Comparison of ENCODE assay signal across 8 mouse cellular contexts in genomic region chr4:120380811-120381391, GRCm38 (mm10). TPM values are rescaled to one million over a fixed set of nuclear protein-coding genes. Genes with fewer than 3 reads are reported as not detected.
DNase-seq lines count a peak whose midpoint lies in the region; ATAC-seq lines count a peak whose summit lies in the region.

No protein-coding gene starts in this region.

- 10% methylated on average over 7 of the region's 7 CpGs for WGBS in hindbrain, embryonic 11.5 days
- 6% methylated on average over 7 of the region's 7 CpGs for WGBS in lung, embryonic 16.5 days

- no peaks in the 10 kb centered on the region for H3K4me1 ChIP-seq in hindbrain, embryonic 11.5 days (replicated peaks; ENCODE audit: control insufficient read depth, insufficient read depth, low read length)
- H3K4me1 ChIP-seq in lung, embryonic 16.5 days (replicated peaks; ENCODE audit: control insufficient read depth, insufficient read depth, low read length), result no peaks in the 10 kb centered on the region; the same call in 1 of the 2 replicates

- DNase-seq in MEL-GATA-1-ER (ENCODE audit: extremely low read depth, low read depth), result peak; percentile 84
- peak; percentile 87 to 93 for DNase-seq in cerebellum, postnatal 10 days
- DNase-seq in frontal cortex, postnatal 14 days (ENCODE audit: low spot score in 2 of 2), result peak; percentile 55 to 68
- peak; percentile 89 for DNase-seq in hindbrain, embryonic 11.5 days (ENCODE audit: low spot score)
- DNase-seq in layer of hippocampus, adult 9-11 months, result peak; percentile 50
- DNase-seq in ovary, postnatal 14 days (ENCODE audit: low spot score), result peak; percentile 78
- peak; percentile 76 for DNase-seq in urinary bladder, postnatal 14 days (ENCODE audit: low spot score)

- no peak overlapping the region for H3K9ac ChIP-seq in hindbrain, embryonic 11.5 days (ENCODE audit: low read depth, low read length)
- 0 out of 2 replicates have a peak overlapping the region, but pooled peaks have one; percentile 16 for H3K9ac ChIP-seq in lung, embryonic 16.5 days (ENCODE audit: low read length)

- H3K36me3 ChIP-seq in hindbrain, embryonic 11.5 days (ENCODE audit: control insufficient read depth, insufficient read depth, low read length), result no peaks in the 10 kb centered on the region
- H3K36me3 ChIP-seq in lung, embryonic 16.5 days (ENCODE audit: control insufficient read depth, insufficient read depth, low read length), result no peaks in the 10 kb centered on the region

- no peak overlapping the region for H3K4me2 ChIP-seq in hindbrain, embryonic 11.5 days (replicated peaks; ENCODE audit: low read depth, low read length)
- peak overlapping the region; percentile 46 for H3K4me2 ChIP-seq in lung, embryonic 16.5 days (ENCODE audit: low read depth, low read length)

- no peaks in the 10 kb centered on the region for H3K27me3 ChIP-seq in hindbrain, embryonic 11.5 days (ENCODE audit: control insufficient read depth, insufficient read depth, low read length)
- H3K27me3 ChIP-seq in lung, embryonic 16.5 days (ENCODE audit: control insufficient read depth, insufficient read depth, low read depth, low read length), result no peaks in the 10 kb centered on the region

- no peaks in the 10 kb centered on the region for H3K9me3 ChIP-seq in hindbrain, embryonic 11.5 days (ENCODE audit: control insufficient read depth, low read length)
- H3K9me3 ChIP-seq in lung, embryonic 16.5 days (ENCODE audit: control insufficient read depth, low read length), result no peaks in the 10 kb centered on the region

- no peak overlapping the region for H3K27ac ChIP-seq in hindbrain, embryonic 11.5 days (ENCODE audit: low read depth, low read length)
- H3K27ac ChIP-seq in lung, embryonic 16.5 days (ENCODE audit: low read length), result 0 out of 2 replicates have a peak overlapping the region, but pooled peaks have one; percentile 10

- H3K4me3 ChIP-seq in hindbrain, embryonic 11.5 days (ENCODE audit: low read depth, low read length), result no peak overlapping the region
- peak overlapping the region; percentile 33 for H3K4me3 ChIP-seq in lung, embryonic 16.5 days (ENCODE audit: low read length)

- ATAC-seq in hindbrain, embryonic 11.5 days (ENCODE audit: low FRiP score), result peak; percentile 78
- ATAC-seq in lung, embryonic 16.5 days (ENCODE audit: low read depth), result peak; percentile 96

RNA-seq across cellular contexts. Expression of gene Scmh1, which starts 24.2 kb away (rescaled TPM):
- polyA plus RNA-seq in hindbrain, embryonic 11.5 days (2014; fragmentation: Nextera tagmentation; extraction: Ambion mirVana), result 47.3 and 53.5 TPM in 2 replicates
- polyA plus RNA-seq in lung, embryonic 16.5 days (2015; fragmentation: Nextera tagmentation; extraction: Ambion mirVana), result 38.5 and 43.2 TPM in 2 replicates
